Mouse (Mus musculus) cerebellum, adult 2 months (tissue): ENCODE data around the gene Ulk4.

Experiments
- CTCF ChIP-seq: fragments of 200-500 bp; IDR thresholded peaks from 2 replicates; pipeline ENCODE4 v1.5.1; 2011; ENCODE audit warnings: low read depth, mild to moderate bottlenecking, control low read depth, low read length, moderate library complexity, borderline replicate concordance; ENCODE audit not compliant: insufficient read depth
- POLR2A ChIP-seq: fragments of 200-500 bp; IDR thresholded peaks from 2 replicates; pipeline ENCODE4 v1.6.1; 2011; ENCODE audit warnings: low read length, control low read depth, borderline replicate concordance; ENCODE audit not compliant: insufficient read depth

GRCm38 (mm10) chr9:120961969-120962700, 314.9 kb downstream of the Ulk4 start:
- TF ChIP-seq CTCF (no peak), POLR2A (no peak)
